Mouse (Mus musculus) adrenal gland, postnatal 36 days (tissue): ENCODE data around the gene Col8a1. TPM values are rescaled to one million over a fixed set of nuclear protein-coding genes. Genes with fewer than 3 reads are reported as not detected.

Source experiments
- total RNA-seq, 2 experiments: library from RNA; stranded (reverse); gene quantifications; 2 replicates each; pipeline ENCODE4 v1.2.3; 2021

Gene Col8a1
- total RNA-seq, 2 experiments from 2014 or later: 3.9 to 6.5 TPM

Other genes with a start within 250 kb of the Col8a1 start
- 10 to 100 TPM; 17.1 to 19.3 TPM for gene Cmss1, start 147.9 kb downstream of the Col8a1 start, total RNA-seq